Mouse (Mus musculus): Measurements from ENCODE around the gene Rpl27. TPM values are rescaled to one million over a fixed set of nuclear protein-coding genes. Genes with fewer than 3 reads are reported as not detected.

The Rpl27 gene
- 204 and 207 TPM in 2 replicates for polyA plus RNA-seq (2015; fragmentation: Nextera tagmentation; extraction: Ambion mirVana)

DNA sequence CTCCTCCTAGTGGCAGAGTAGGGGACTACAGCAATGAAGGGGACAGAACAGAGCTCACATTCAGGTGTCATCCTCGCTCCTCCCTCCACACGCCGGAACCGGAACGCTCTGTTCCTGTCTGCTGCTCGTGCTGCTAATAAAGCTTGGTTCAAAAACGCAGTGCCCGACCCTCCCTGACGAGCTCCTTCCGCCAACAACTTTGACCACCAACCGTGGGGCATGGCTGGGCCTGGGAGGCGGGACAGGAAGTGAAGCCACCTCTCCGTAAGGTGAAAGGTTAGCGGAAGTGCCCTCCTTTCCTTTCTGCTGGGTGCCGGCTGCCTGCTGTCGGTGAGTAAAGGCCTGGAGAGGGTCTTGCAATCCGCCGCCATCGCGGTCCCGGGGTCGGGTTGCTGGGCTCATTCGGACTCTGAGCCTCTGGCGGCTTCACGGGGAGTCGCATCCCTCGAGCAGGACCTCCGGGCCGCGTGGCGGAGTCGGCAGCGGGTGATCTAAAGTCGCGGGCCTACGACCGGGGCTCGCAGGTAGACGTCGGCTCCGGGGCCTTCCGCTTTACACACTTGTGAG lies at the start of gene Rpl27:
Gene Rpl27 (plus strand): TSS at position 172 of the 567 bp plus-strand sequence.
- Histone ChIP-seq H3K27ac (ENCODE audit: low read depth, low read length) (peak within 1 kb of the TSS; percentile 91), H3K9ac (ENCODE audit: low read depth, low read length) (peak within 1 kb of the TSS; percentile 91), H3K4me3 (ENCODE audit: low read length) (peak within 1 kb of the TSS; percentile 77), H3K9me3 (ENCODE audit: control insufficient read depth, low read length) (no peaks in the 10 kb centered on the region), H3K36me3 (ENCODE audit: control insufficient read depth, insufficient read depth, low read length) (peaks cover 16% of the 10 kb centered on the region), H3K4me2 (ENCODE audit: low read length) (peak within 1 kb of the TSS; percentile 94), H3K27me3 (replicated peaks; ENCODE audit: control insufficient read depth, insufficient read depth, low read length) (no peaks in the 10 kb centered on the region), H3K4me1 (ENCODE audit: control insufficient read depth, insufficient read depth, low read depth, low read length) (peaks cover 13% of the 10 kb centered on the region)
- WGBS: 0% methylated on average over 42 of the region's 42 CpGs
- ATAC-seq: peak; percentile 99

DNA sequence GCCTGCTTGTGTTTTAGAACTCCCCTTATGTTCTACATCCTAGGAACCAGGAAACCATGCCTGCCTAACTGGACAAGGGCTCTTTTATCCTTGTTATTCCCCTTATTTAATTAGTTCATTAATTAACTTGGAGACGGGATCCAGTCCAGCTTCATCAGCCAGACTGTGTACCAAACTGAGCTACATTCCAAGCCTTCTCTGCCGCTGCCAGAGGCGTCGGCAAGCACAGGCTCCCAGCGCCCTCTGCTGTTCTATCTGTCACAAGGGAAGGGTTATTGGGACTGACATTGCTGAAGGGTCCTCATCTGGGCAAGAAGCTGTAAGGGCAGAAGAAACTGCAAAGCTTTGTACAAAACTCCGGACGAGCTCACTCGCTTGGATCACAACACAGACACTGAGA lies 47.0 kb upstream of the Rpl27 start:
- Histone ChIP-seq H3K9me3 (ENCODE audit: control insufficient read depth, low read length) (no peaks in the 10 kb centered on the region), H3K36me3 (ENCODE audit: control insufficient read depth, insufficient read depth, low read length) (no peaks in the 10 kb centered on the region), H3K27ac (ENCODE audit: low read depth, low read length) (no peak overlapping the region), H3K4me2 (ENCODE audit: low read length) (no peak overlapping the region), H3K27me3 (replicated peaks; ENCODE audit: control insufficient read depth, insufficient read depth, low read length) (no peaks in the 10 kb centered on the region), H3K4me3 (ENCODE audit: low read length) (no peak overlapping the region), H3K4me1 (ENCODE audit: control insufficient read depth, insufficient read depth, low read depth, low read length) (no peaks in the 10 kb centered on the region; the same call in 1 of the 2 replicates), H3K9ac (ENCODE audit: low read depth, low read length) (no peak overlapping the region)
- 4% methylated on average over 8 of the region's 8 CpGs for WGBS
- peak; percentile 71 for ATAC-seq

DNA sequence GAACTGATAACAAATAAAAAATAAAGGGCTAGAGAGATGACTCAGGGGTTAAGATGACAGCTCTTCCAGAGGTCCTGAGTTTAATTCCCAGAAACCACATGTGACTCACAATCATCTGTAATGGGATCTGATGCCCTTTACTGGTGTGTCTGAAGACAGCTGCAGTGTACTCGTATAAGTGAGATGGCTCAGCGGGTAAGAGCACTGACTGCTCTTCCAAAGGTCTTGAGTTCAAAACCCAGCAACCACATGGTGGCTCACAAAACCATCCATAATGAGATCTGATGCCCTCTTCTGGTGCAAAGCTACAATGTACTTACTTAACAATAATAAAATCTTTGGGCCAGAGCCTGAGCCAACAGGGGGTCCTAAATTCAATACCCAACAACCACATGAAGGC lies 26.8 kb upstream of the Rpl27 start:
- no peaks in the 10 kb centered on the region for H3K27me3 ChIP-seq (replicated peaks; ENCODE audit: control insufficient read depth, insufficient read depth, low read length)
- H3K4me3 ChIP-seq (ENCODE audit: low read length): no peak overlapping the region
- H3K4me2 ChIP-seq (ENCODE audit: low read length): no peak overlapping the region
- H3K4me1 ChIP-seq (ENCODE audit: control insufficient read depth, insufficient read depth, low read depth, low read length): peaks cover 7% of the 10 kb centered on the region
- no peak for ATAC-seq
- H3K9me3 ChIP-seq (ENCODE audit: control insufficient read depth, low read length): no peaks in the 10 kb centered on the region
- H3K36me3 ChIP-seq (ENCODE audit: control insufficient read depth, insufficient read depth, low read length): peaks cover 20% of the 10 kb centered on the region
- H3K9ac ChIP-seq (ENCODE audit: low read depth, low read length): no peak overlapping the region
- no peak overlapping the region for H3K27ac ChIP-seq (ENCODE audit: low read depth, low read length)
- WGBS: 89% methylated on average over 2 of the region's 2 CpGs

DNA sequence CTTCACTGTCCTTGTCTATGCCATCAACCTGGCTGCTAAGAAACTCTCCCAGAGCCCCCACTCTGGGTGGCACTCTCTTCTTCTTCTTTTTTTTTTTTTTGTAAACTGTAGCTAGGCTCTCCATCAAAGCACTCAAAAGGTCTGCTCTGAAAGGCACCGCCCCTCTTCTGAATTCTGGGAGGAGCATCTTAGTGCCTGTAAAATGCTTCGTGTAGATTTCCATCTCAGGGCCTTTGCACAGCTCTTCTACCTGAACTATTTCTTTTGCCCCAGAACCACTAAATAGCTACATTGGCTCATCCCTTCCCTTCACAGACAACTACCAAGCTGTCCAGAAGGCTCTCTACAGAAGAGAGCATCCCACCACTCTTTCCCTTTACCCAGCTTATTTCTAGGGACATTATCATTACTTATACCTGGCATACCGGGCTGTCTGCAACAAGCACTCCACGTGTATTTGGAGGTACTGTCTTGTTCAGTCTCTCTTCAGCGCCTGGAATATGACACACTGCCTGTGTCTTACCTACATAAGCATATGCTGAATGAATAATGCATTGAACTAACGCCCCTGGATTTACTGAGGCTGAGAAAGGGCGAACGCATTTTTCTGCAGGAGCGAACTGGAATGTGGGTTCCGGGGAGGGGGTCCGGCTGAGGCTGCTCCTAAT lies 25.5 kb upstream of the Rpl27 start:
- H3K27me3 ChIP-seq (replicated peaks; ENCODE audit: control insufficient read depth, insufficient read depth, low read length): no peaks in the 10 kb centered on the region
- no peaks in the 10 kb centered on the region for H3K9me3 ChIP-seq (ENCODE audit: control insufficient read depth, low read length)
- H3K4me1 ChIP-seq (ENCODE audit: control insufficient read depth, insufficient read depth, low read depth, low read length): peaks cover 7% of the 10 kb centered on the region
- peak overlapping the region; percentile 86 for H3K4me2 ChIP-seq (ENCODE audit: low read length)
- H3K4me3 ChIP-seq (ENCODE audit: low read length): peak overlapping the region; percentile 90
- H3K9ac ChIP-seq (ENCODE audit: low read depth, low read length): peak overlapping the region; percentile 92
- H3K27ac ChIP-seq (ENCODE audit: low read depth, low read length): peak overlapping the region; percentile 84
- H3K36me3 ChIP-seq (ENCODE audit: control insufficient read depth, insufficient read depth, low read length): peaks cover 10% of the 10 kb centered on the region
- WGBS: 2% methylated on average over 11 of the region's 11 CpGs
- peak; percentile 62 for ATAC-seq

DNA sequence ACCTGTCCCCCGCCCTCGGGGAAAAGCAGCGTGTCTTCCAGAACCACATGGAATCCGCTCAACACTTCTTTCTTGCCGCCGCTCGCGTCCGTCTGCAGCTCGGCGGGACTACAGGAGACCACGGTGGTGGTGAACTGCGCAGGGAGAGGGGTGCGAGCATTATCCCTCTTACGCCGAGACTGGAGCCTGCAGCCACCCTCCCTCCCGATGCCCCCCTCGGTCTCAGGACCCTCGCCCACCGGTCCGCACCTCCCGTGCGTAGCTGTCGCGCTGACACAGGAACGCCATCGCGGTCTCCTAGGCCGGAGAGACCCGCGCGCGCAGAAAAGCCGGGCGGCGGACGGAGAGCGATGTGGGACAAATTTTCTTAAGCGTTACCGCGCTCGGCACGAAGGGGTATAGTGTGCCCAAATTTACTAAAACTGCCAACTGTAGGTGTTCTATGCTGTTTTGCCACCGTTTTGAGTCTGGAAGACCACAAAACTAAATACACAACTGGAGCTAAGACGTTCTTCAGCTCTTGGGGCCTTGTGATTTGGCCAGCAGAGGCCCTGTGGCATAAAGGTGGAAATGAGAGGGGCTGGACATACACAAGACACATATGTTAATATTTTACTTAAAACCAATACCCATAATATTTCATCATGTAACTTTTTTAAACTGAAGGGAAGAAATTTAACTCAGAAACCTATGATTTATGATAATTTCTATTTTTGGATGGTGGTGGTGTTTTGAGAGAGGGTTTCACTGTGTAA lies 24.8 kb upstream of the Rpl27 start, which contains the start of gene Aarsd1:
Gene Aarsd1 (minus strand): TSS at position 515 of the 755 bp plus-strand sequence.
- Histone ChIP-seq H3K27ac (ENCODE audit: low read depth, low read length) (peak within 1 kb of the TSS; percentile 84), H3K27me3 (replicated peaks; ENCODE audit: control insufficient read depth, insufficient read depth, low read length) (no peaks in the 10 kb centered on the region), H3K36me3 (ENCODE audit: control insufficient read depth, insufficient read depth, low read length) (peaks cover 6% of the 10 kb centered on the region; the same call in 1 of the 2 replicates), H3K9ac (ENCODE audit: low read depth, low read length) (peak within 1 kb of the TSS; percentile 92), H3K4me2 (ENCODE audit: low read length) (peak within 1 kb of the TSS; percentile 86), H3K9me3 (ENCODE audit: control insufficient read depth, low read length) (no peaks in the 10 kb centered on the region), H3K4me3 (ENCODE audit: low read length) (peak within 1 kb of the TSS; percentile 90), H3K4me1 (ENCODE audit: control insufficient read depth, insufficient read depth, low read depth, low read length) (peaks cover 7% of the 10 kb centered on the region)
- under 1% methylated on average over 43 of the region's 45 CpGs for WGBS
- ATAC-seq: peak; percentile 81

- no peaks in the 10 kb centered on the region for H3K9me3 ChIP-seq (ENCODE audit: control insufficient read depth, low read length)
- no peaks in the 10 kb centered on the region for H3K27me3 ChIP-seq (replicated peaks; ENCODE audit: control insufficient read depth, insufficient read depth, low read length)
- peaks cover 8% of the 10 kb centered on the region for H3K4me1 ChIP-seq (ENCODE audit: control insufficient read depth, insufficient read depth, low read depth, low read length)
- ATAC-seq: no peak
- H3K36me3 ChIP-seq (ENCODE audit: control insufficient read depth, insufficient read depth, low read length): no peaks in the 10 kb centered on the region
- WGBS: 53% methylated on average over 6 of the region's 6 CpGs
- no peak overlapping the region for H3K27ac ChIP-seq (ENCODE audit: low read depth, low read length)
- H3K9ac ChIP-seq (ENCODE audit: low read depth, low read length): no peak overlapping the region
- no peak overlapping the region for H3K4me3 ChIP-seq (ENCODE audit: low read length)
- H3K4me2 ChIP-seq (ENCODE audit: low read length): no peak overlapping the region
Observed at GRCm38 (mm10) chr11:101418991-101419390, 23.1 kb upstream of the Rpl27 start.

- H3K4me3 ChIP-seq (ENCODE audit: low read length): no peak overlapping the region
- 23% methylated on average over 3 of the region's 3 CpGs for WGBS
- H3K4me1 ChIP-seq (ENCODE audit: control insufficient read depth, insufficient read depth, low read depth, low read length): peaks cover 14% of the 10 kb centered on the region
- no peak for ATAC-seq
- no peaks in the 10 kb centered on the region for H3K36me3 ChIP-seq (ENCODE audit: control insufficient read depth, insufficient read depth, low read length)
- no peak overlapping the region for H3K27ac ChIP-seq (ENCODE audit: low read depth, low read length)
- no peaks in the 10 kb centered on the region for H3K27me3 ChIP-seq (replicated peaks; ENCODE audit: control insufficient read depth, insufficient read depth, low read length)
- no peak overlapping the region for H3K4me2 ChIP-seq (ENCODE audit: low read length)
- H3K9me3 ChIP-seq (ENCODE audit: control insufficient read depth, low read length): no peaks in the 10 kb centered on the region
- no peak overlapping the region for H3K9ac ChIP-seq (ENCODE audit: low read depth, low read length)
Observed at GRCm38 (mm10) chr11:101419610-101420009, 22.5 kb upstream of the Rpl27 start.

- 91% methylated on average over 5 of the region's 5 CpGs for WGBS
- Histone ChIP-seq H3K27ac (ENCODE audit: low read depth, low read length) (no peak overlapping the region), H3K4me1 (ENCODE audit: control insufficient read depth, insufficient read depth, low read depth, low read length) (peaks cover 15% of the 10 kb centered on the region), H3K9ac (ENCODE audit: low read depth, low read length) (no peak overlapping the region), H3K4me2 (ENCODE audit: low read length) (no peak overlapping the region), H3K4me3 (ENCODE audit: low read length) (no peak overlapping the region), H3K27me3 (replicated peaks; ENCODE audit: control insufficient read depth, insufficient read depth, low read length) (no peaks in the 10 kb centered on the region), H3K9me3 (ENCODE audit: control insufficient read depth, low read length) (no peaks in the 10 kb centered on the region), H3K36me3 (ENCODE audit: control insufficient read depth, insufficient read depth, low read length) (no peaks in the 10 kb centered on the region)
- ATAC-seq: no peak
Observed at GRCm38 (mm10) chr11:101420148-101420547, 21.9 kb upstream of the Rpl27 start.

Measured in hindbrain, embryonic 16.5 days (tissue).